Mouse (Mus musculus) testis, adult 2 months (tissue): ENCODE measurements around the gene Thumpd3.
A peak's percentile ranks its signal among the peaks of the same experiment; 100 is the strongest.

Experiments
- CTCF ChIP-seq: fragments of 200-500 bp; IDR thresholded peaks from 2 replicates; pipeline ENCODE4 v1.5.1; 2012; ENCODE audit warnings: low read depth, mild to moderate bottlenecking, inconsistent platforms, low read length, moderate library complexity; ENCODE audit not compliant: control insufficient read depth, insufficient read depth, insufficient replicate concordance
- POLR2A ChIP-seq: fragments of 200-500 bp; IDR thresholded peaks from 2 replicates; pipeline ENCODE4 v1.6.1; 2012; ENCODE audit warnings: low read depth, mild to moderate bottlenecking, inconsistent platforms, low read length, moderate library complexity; ENCODE audit not compliant: control insufficient read depth

DNA sequence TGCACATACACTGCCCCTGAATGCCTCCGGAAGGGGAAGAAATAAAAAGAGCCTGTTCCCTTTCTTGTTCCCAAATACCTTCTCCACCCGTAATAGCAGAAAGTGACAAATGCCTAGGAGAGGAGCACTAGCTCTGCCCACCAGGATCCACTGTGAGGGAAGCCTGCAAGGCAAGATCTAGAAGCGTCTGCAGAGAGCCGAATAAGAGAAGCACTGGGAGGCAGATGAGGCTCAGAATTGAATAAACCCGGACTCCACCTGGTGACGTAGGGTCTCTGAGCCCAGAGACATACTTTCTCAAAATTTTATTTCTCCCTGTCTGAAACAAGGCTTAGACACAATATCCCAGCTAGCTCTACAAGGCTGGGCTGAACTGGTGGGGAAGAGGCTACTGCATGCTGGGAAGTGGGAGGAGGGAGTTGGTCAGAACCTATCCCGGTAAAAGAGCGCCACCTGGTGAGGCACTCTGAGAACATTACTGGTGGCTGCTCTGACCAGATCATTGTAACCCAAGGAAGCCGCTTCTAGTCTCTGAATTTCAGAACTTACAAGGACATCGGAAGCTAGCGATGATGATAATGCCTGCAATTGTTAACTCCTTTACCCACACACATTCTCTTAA, 45.2 kb upstream of the Thumpd3 start:
- TF ChIP-seq CTCF (peak; percentile 77; the same call in 1 of the 2 replicates), POLR2A (no peak)
